Mouse (Mus musculus) liver, embryonic 14.5 days (tissue): ENCODE measurements at regions not wholly inside any gene's neighbourhood (a gene's known extent, or its start where the extent isn't known, plus 50 kb on each side); places are given as distances from the start of the nearest gene placed in this dataset.

Experiments used
- ATAC-seq: fragments of 200-750 bp; cut with Nextera tagmentation; 2 replicates; pipeline ENCODE4 v1.8.0; 2017; ENCODE audit warnings: moderate number of reproducible peaks, mild to moderate bottlenecking, moderate library complexity; ENCODE audit not compliant: insufficient read depth
- DNase-seq, 3 experiments: peaks; one replicate each; pipeline ENCODE4 v3.0.0-alpha.2; 2012 to 2013; ENCODE audit warnings: low read depth in 3 of 3, low spot score in 3 of 3
- H3K27ac ChIP-seq: fragments of 300-500 bp; sonication (generic); 2 replicates; pipeline ENCODE4 v1.5.1; 2014; ENCODE audit warnings: moderate library complexity, mild to moderate bottlenecking, control low read depth, inconsistent platforms
- H3K27me3 ChIP-seq: fragments of 300-500 bp; sonication (generic); 2 replicates; pipeline ENCODE4 v1.6.1; 2014; ENCODE audit warnings: mild to moderate bottlenecking, low read length, moderate library complexity; ENCODE audit not compliant: control insufficient read depth, insufficient read depth
- H3K36me3 ChIP-seq: fragments of 300-500 bp; sonication (generic); replicated peaks from 2 replicates; pipeline ENCODE4 v1.6.1; 2014; ENCODE audit warnings: low read depth; ENCODE audit not compliant: control insufficient read depth, insufficient read depth
- H3K4me1 ChIP-seq, 2 experiments: fragments of 200-500 bp in 1 of 2; fragments of 300-500 bp in 1 of 2; sonication (generic) in 1 of 2; replicated peaks; 2 replicates each; pipeline ENCODE4 v1.6.1; 2012 to 2014; ENCODE audit warnings: antibody characterized with exemption in 1 of 2, inconsistent platforms in 1 of 2, low read length in 1 of 2; ENCODE audit not compliant: control insufficient read depth in 2 of 2, insufficient read depth in 2 of 2
- H3K4me2 ChIP-seq: fragments of 300-500 bp; sonication (generic); 2 replicates; pipeline ENCODE4 v1.6.1; 2014; ENCODE audit warnings: low read depth, mild to moderate bottlenecking, control low read depth, moderate library complexity
- H3K4me3 ChIP-seq, 2 experiments: fragments of 200-500 bp in 1 of 2; fragments of 300-500 bp in 1 of 2; sonication (generic) in 1 of 2; 2 replicates each; pipeline ENCODE4 v1.5.1; 2012 to 2014; ENCODE audit warnings: low read depth in 2 of 2, low read length in 2 of 2, mild to moderate bottlenecking in 2 of 2, control low read depth in 1 of 2, inconsistent platforms in 1 of 2, moderate library complexity in 1 of 2; ENCODE audit not compliant: insufficient read depth in 1 of 2
- H3K9ac ChIP-seq: fragments of 300-500 bp; sonication (generic); replicated peaks from 2 replicates; pipeline ENCODE4 v1.6.1; 2014; ENCODE audit warnings: mild to moderate bottlenecking, control low read depth, moderate library complexity
- H3K9me3 ChIP-seq: fragments of 300-500 bp; sonication (generic); 2 replicates; pipeline ENCODE4 v1.6.1; 2016; ENCODE audit warnings: low read length, mixed read lengths; ENCODE audit not compliant: control insufficient read depth
- CTCF ChIP-seq: IDR thresholded peaks from 2 replicates; pipeline ENCODE4 v1.5.1; 2016; ENCODE audit warnings: antibody characterized with exemption, low read depth, control low read depth
- EP300 ChIP-seq: IDR thresholded peaks from 2 replicates; pipeline ENCODE4 v1.6.1; 2016; ENCODE audit warnings: antibody characterized with exemption, low read depth
- WGBS: fragments of 180-500 bp; shearing (Covaris S2); extraction: QIAGEN DNeasy Blood & Tissue Kit; methylation state at CpG from one replicate; pipeline ENCODE4 v1.1.7; 2014; ENCODE audit not compliant: insufficient replicate concordance; 5-methylcytosine and 5-hydroxymethylcytosine counted together

GRCm38 (mm10) chr12:68554943-68555627, 603.9 kb downstream of the Rps29 start:
- no peak for DNase-seq
- Histone ChIP-seq H3K4me1 (no peaks in the 10 kb centered on the region), H3K4me2 (no peak overlapping the region), H3K27ac (no peak overlapping the region), H3K27me3 (no peaks in the 10 kb centered on the region), H3K9ac (no peak overlapping the region), H3K4me3 (no peak overlapping the region), H3K36me3 (no peaks in the 10 kb centered on the region), H3K9me3 (no peaks in the 10 kb centered on the region)
- no peak for TF ChIP-seq CTCF
- no peak for TF ChIP-seq EP300
- no peak for ATAC-seq
- WGBS = 47% methylated on average over 7 of the region's 7 CpGs

DNA sequence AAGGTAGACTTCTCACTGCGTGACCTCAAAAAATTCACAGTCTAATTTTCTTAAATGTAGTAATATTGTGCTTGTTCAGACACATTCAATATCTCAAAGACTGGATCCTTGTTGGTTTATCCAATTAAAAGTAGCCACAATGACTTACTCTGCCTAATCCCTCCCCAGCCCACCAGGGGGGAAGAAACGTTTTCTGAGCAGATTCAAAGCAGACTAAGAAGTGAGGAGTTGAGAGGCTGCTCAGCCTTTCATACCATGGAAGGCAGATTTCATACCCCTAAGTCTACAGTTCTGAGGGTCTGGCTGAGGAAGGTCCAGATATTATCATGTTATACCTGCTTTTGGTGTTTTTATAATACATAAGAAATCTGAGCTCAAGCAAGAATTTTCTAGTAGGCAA, 604.7 kb downstream of the Rps29 start:
- no peak overlapping the region for H3K9ac ChIP-seq
- ATAC-seq = no peak
- no peak for DNase-seq
- no peaks in the 10 kb centered on the region for H3K4me1 ChIP-seq
- H3K4me3 ChIP-seq = no peak overlapping the region
- H3K36me3 ChIP-seq = no peaks in the 10 kb centered on the region
- H3K4me2 ChIP-seq = no peak overlapping the region
- WGBS = 39% methylated on average over 2 of the region's 2 CpGs
- no peaks in the 10 kb centered on the region for H3K9me3 ChIP-seq
- TF ChIP-seq CTCF = no peak
- no peak for TF ChIP-seq EP300
- H3K27ac ChIP-seq = no peak overlapping the region
- no peaks in the 10 kb centered on the region for H3K27me3 ChIP-seq

GRCm38 (mm10) chr12:68541811-68542210, 617.2 kb downstream of the Rps29 start:
- no peak overlapping the region for H3K9ac ChIP-seq
- ATAC-seq (no peak), DNase-seq (no peak)
- H3K27me3 ChIP-seq = no peaks in the 10 kb centered on the region
- H3K4me2 ChIP-seq = no peak overlapping the region
- 47% methylated on average over 3 of the region's 3 CpGs for WGBS
- H3K9me3 ChIP-seq = no peaks in the 10 kb centered on the region
- no peak overlapping the region for H3K27ac ChIP-seq
- no peak overlapping the region for H3K4me3 ChIP-seq
- H3K36me3 ChIP-seq = no peaks in the 10 kb centered on the region
- H3K4me1 ChIP-seq = no peaks in the 10 kb centered on the region
- no peak for TF ChIP-seq EP300
- no peak for TF ChIP-seq CTCF

GRCm38 (mm10) chr12:68500794-68501193, 658.2 kb downstream of the Rps29 start:
- TF ChIP-seq CTCF (peak; percentile 20; the same call in 1 of the 2 replicates), EP300 (no peak)
- no peak overlapping the region for H3K4me2 ChIP-seq
- DNase-seq (no peak), ATAC-seq (no peak)
- no peaks in the 10 kb centered on the region for H3K9me3 ChIP-seq
- WGBS = 66% methylated on average over 4 of the region's 4 CpGs
- H3K4me1 ChIP-seq = no peaks in the 10 kb centered on the region
- H3K27me3 ChIP-seq = no peaks in the 10 kb centered on the region
- H3K4me3 ChIP-seq = no peak overlapping the region
- H3K36me3 ChIP-seq = no peaks in the 10 kb centered on the region
- no peak overlapping the region for H3K27ac ChIP-seq
- no peak overlapping the region for H3K9ac ChIP-seq

DNA sequence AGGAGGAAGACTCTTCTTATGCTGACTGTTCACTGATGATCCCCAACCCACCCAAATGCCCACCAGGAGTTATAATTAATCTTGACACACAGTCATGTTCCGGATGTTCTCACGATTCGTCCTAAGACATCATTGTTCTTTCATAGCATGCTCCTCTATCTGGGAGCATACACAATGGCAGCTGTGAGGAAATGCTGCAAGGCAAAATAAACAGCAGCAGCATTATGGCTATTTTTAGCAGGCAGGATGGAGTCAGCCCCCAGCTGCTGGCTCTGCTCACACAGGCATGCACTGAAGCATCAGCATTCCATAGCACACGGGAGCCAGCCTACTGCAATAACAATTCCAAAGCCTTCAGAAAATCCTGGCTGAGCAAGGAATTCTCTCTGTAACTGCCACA, 696.0 kb downstream of the Rps29 start:
- H3K4me1 ChIP-seq = no peaks in the 10 kb centered on the region
- H3K36me3 ChIP-seq = no peaks in the 10 kb centered on the region
- DNase-seq (no peak), ATAC-seq (no peak)
- no peak overlapping the region for H3K4me3 ChIP-seq
- H3K9ac ChIP-seq = no peak overlapping the region
- no peak overlapping the region for H3K4me2 ChIP-seq
- TF ChIP-seq CTCF (no peak), EP300 (no peak)
- H3K27ac ChIP-seq = no peak overlapping the region
- H3K9me3 ChIP-seq = no peaks in the 10 kb centered on the region
- no peaks in the 10 kb centered on the region for H3K27me3 ChIP-seq
- 34% methylated on average over 4 of the region's 4 CpGs for WGBS
